In the genomic region with DNA sequence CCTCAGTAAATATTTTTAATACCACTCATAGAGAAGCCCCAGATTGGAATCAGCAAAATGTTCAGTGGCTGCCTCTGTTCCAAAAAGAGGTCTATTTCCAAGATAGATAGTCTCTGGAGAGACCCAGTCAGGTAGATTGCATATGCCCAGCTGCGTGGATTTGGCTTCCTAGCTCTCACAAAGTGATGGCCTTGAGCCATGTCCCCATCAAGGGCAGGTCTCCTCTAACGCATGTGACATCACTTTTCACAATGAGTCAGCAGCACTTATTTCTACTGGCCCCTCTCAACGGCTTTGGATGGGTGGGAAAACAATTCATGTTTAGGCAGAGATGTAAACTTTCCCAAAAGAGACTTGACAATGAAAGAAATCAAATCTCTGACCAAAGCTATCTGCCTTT, we compare ENCODE assay signal across 25 mouse cellular contexts. TPM values are rescaled to one million over a fixed set of nuclear protein-coding genes. Genes with fewer than 3 reads are reported as not detected.
DNase-seq lines count a peak whose midpoint lies in the region; ATAC-seq and TF ChIP-seq lines count a peak whose summit lies in the region.
"Had no signal": no experiment of that assay in that cellular context is flagged by ENCODE, and none has a peak within 500 bp of the region (broad histone marks: within the 10 kb centered on the region; RNA-seq: fewer than 3 reads in every experiment).

No protein-coding gene starts in this region.

- dilution Hi-C loops in CH12.LX (cut with MboI; ENCODE audit: extremely low pct_ligation_motif_present, extremely low pct_unique_long_range_greater_than_20kb, low sequenced_read_pairs), result no loop called here

- peaks cover 2 to 18% of the 10 kb centered on the region in 2 experiments; a peak in 3 of 4 replicates for H3K4me1 ChIP-seq in CH12.LX (ENCODE audit: control insufficient read depth in 1 of 2, insufficient read depth in 2 of 2)
- H3K4me1 ChIP-seq: kidney, embryonic 15.5 days had no signal

- intact Hi-C loops in left cerebral cortex, postnatal 4 days (cut with DNase I), result no loop called here

- peak; percentile 9 to 23 for DNase-seq in heart, adult 18-20 months
- no peak for DNase-seq in heart, adult 8-10 months (ENCODE audit: low spot score)
- DNase-seq in CH12.LX (ENCODE audit: extremely low read depth) (no peak), ZHBTc4 (ENCODE audit: low read depth, low spot score) (peak; percentile 8)
- DNase-seq in adrenal gland, postnatal 25 days, result peak; percentile 30
- no peak for DNase-seq in left cerebral cortex, postnatal 4 days
- DNase-seq: cerebellum, adult 18-20 months; kidney, adult 18-20 months; kidney, postnatal 25 days; lung, postnatal 36 days; right cerebral cortex, adult 18-20 months; right cerebral cortex, postnatal 4 days; thymus, adult 2 months; thymus, postnatal 36 days had no signal

- H3K27me3 ChIP-seq in CH12.LX (replicated peaks), result no peaks in the 10 kb centered on the region
- H3K27me3 ChIP-seq: forebrain, embryonic 13.5 days; kidney, embryonic 15.5 days had no signal

- in situ Hi-C loops in CH12.LX (cut with MboI; ENCODE audit: low pct_ligation_motif_present, low pct_unique_long_range_greater_than_20kb, low sequenced_read_pairs), result no loop called here

- no peak overlapping the region for H3K27ac ChIP-seq in CH12.LX (ENCODE audit: insufficient read depth, low read depth)
- H3K27ac ChIP-seq: forebrain, embryonic 13.5 days; kidney, embryonic 15.5 days; left cerebral cortex, adult 2 months; limb, embryonic 13.5 days had no signal

- H3K4me3 ChIP-seq in CH12.LX (replicated peaks in 1 of 3; ENCODE audit: low read depth in 2 of 3, low read length in 2 of 3, poor library complexity in 1 of 3), result no peak overlapping the region
- H3K4me3 ChIP-seq: forebrain, embryonic 13.5 days; kidney, embryonic 15.5 days; left cerebral cortex, adult 2 months; limb, embryonic 13.5 days had no signal

- no peak for TF ChIP-seq EP300 in CH12.LX (IDR thresholded peaks at IDR 0.05; ENCODE audit: low read length)

- no peak for TF ChIP-seq POLR2A in CH12.LX (IDR thresholded peaks at IDR 0.05; ENCODE audit: low read depth, low read length)

- H3K36me3 ChIP-seq in CH12.LX (replicated peaks in 1 of 2; ENCODE audit: control insufficient read depth in 1 of 2, insufficient read depth in 1 of 2, low read length in 1 of 2), result no peaks in the 10 kb centered on the region
- H3K36me3 ChIP-seq: kidney, embryonic 15.5 days; limb, embryonic 13.5 days had no signal

- H3K9me3 ChIP-seq in CH12.LX (replicated peaks; ENCODE audit: low read length), result no peaks in the 10 kb centered on the region
- H3K9me3 ChIP-seq: forebrain, embryonic 13.5 days; kidney, embryonic 15.5 days; limb, embryonic 13.5 days had no signal

- no peak overlapping the region for H3K4me2 ChIP-seq in CH12.LX (ENCODE audit: insufficient read depth, low read depth, poor library complexity, severe bottlenecking)
- H3K4me2 ChIP-seq: forebrain, embryonic 13.5 days; kidney, embryonic 15.5 days; limb, embryonic 13.5 days; liver, embryonic 11.5 days; midbrain, embryonic 11.5 days had no signal

- H3K9ac ChIP-seq in CH12.LX (ENCODE audit: insufficient read depth, low read depth), result no peak overlapping the region
- H3K9ac ChIP-seq: forebrain, embryonic 13.5 days; kidney, embryonic 15.5 days; limb, embryonic 13.5 days had no signal

- H3K79me2 ChIP-seq in CH12.LX (replicated peaks; ENCODE audit: control insufficient read depth, extremely low read depth, insufficient read depth, poor library complexity, severe bottlenecking), result no peaks in the 10 kb centered on the region

- no peak for ATAC-seq in frontal cortex, adult (ENCODE audit: low TSS enrichment)
- ATAC-seq: CD4-positive, CD25-positive, alpha-beta regulatory T cell, adult 4 months; forebrain, embryonic 13.5 days; hindbrain, embryonic 16.5 days; midbrain, embryonic 16.5 days had no signal

- no peak for TF ChIP-seq CTCF in CH12.LX (conservative IDR thresholded peaks at IDR 0.05 in 1 of 2, IDR thresholded peaks at IDR 0.05 in 1 of 2; ENCODE audit: low read depth in 2 of 2, low read length in 2 of 2)

- no peak for TF ChIP-seq RAD21 in CH12.LX (IDR thresholded peaks at IDR 0.05; ENCODE audit: low read depth, low read length)

TF ChIP-seq in CH12.LX, 34 proteins besides CTCF, POLR2A, EP300 and RAD21:
- TF ChIP-seq ELF1 (IDR thresholded peaks at IDR 0.05; ENCODE audit: low read depth, low read length), result no peak
- TF ChIP-seq BHLHE40 (IDR thresholded peaks at IDR 0.05; ENCODE audit: low read depth, low read length), result peak; percentile 12; the same call in 1 of the 2 replicates
TF ChIP-seq in CH12.LX: peak in this region for 1.

RNA-seq across cellular contexts. Expression of a gene that starts 41.3 kb away (rescaled TPM):
- under 1 TPM; 0.32 to 0.33 TPM for total RNA-seq in heart, adult 18-20 months (2021)
- under 1 TPM; 0.25 to 0.83 (median 0.35) TPM for total RNA-seq in heart, adult 8-10 months (2022)
- total RNA-seq in CH12.LX (2012; rRNA removed), result 0.04 and 0.13 TPM in 2 replicates
- total RNA-seq in CH12.LX (2014; rRNA removed), result 0.04 and 0.08 TPM in 2 replicates
- polyA plus RNA-seq in CH12.LX (2012; ENCODE audit: insufficient read length, low read depth), result not detected in 2 replicates
- total RNA-seq in adrenal gland, postnatal 25 days (2021), result 1.4 TPM in 2 replicates
- 10 to 100 TPM; 13.2 to 18.5 TPM for total RNA-seq in left cerebral cortex, postnatal 4 days (2021)
- total RNA-seq: megakaryocyte, adult 5-6 weeks had no signal

Comparison
In these comparisons a context has a peak if more than half of its experiments do, and no peak if none do; other contexts are left out.
1. DNase-seq: peak in heart, adult 18-20 months (2 of 2), ZHBTc4 (single experiment) and adrenal gland, postnatal 25 days (single experiment); none in heart, adult 8-10 months (single experiment), CH12.LX (single experiment) and left cerebral cortex, postnatal 4 days (single experiment).